Mouse (Mus musculus) bone marrow, adult 2 months (tissue): ENCODE results near the gene Eef1g.

ENCODE experiments used
- CTCF ChIP-seq: fragments of 200-500 bp; IDR thresholded peaks from 2 replicates; pipeline ENCODE4 v1.5.1; 2011; ENCODE audit warnings: low read length, control low read depth; ENCODE audit not compliant: control insufficient read depth, insufficient read depth
- POLR2A ChIP-seq: fragments of 200-500 bp; IDR thresholded peaks from 2 replicates; pipeline ENCODE4 v1.6.1; 2011; ENCODE audit warnings: low read depth, mild to moderate bottlenecking, control low read depth, low read length, borderline replicate concordance; ENCODE audit not compliant: control insufficient read depth

DNA sequence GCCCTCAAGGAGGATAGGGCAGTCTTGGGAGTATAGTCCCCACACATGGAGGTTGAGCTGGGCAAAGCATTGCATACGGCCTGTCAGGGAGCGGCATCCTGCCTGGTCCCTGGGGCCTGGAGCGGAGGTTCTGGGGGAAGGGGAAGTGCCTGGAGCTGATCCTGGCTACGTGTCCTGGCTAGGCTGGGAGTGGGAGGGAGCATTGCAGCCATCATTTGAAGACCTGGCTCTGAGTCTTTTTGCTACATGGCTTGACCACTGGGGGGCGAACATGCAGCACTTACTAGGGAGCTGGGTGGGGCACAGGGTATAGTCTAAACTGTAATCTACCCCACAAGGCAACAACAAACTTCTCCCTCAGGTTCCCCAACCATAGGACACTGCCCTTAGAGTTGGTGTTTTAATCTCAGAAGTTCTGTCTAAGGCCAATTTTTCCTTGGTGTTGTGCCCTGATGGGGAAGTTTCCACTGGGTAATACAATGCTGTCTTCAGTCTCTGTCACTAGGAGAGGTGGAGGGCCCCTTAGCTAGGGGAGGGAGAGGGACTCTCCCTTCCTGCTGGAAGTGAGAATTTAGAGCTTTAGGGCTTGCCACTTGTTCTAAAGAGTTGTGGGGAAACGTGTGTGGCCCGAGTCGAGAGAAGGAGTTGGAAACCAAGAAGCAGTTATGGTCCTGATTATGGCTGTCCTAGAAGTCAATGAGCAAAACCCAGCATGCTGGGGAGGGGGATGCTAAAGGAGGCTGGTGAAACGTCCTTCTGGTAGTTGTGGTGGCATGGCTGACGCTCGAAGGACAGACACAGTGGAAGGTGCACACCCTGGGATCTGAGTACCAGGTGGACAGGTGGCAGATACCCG is 26.2 kb downstream of the Eef1g start:
- TF ChIP-seq POLR2A (no peak), CTCF (peak; percentile 81)
